Mouse (Mus musculus): ENCODE data around the gene Nkiras2.
A peak's percentile ranks its signal among the peaks of the same experiment; 100 is the strongest.
"Not testable (repeated sequence)": the region's sequence is repeated elsewhere in the genome, so short reads cannot be mapped to it uniquely, and the experiment has no call there.

The Nkiras2 gene

GRCm38 (mm10) chr11:100601372-100601771 lies 17.7 kb upstream of the Nkiras2 start:
- no peak for DNase-seq (ENCODE audit: low spot score)

- DNase-seq (ENCODE audit: low spot score): no peak
Observed at GRCm38 (mm10) chr11:100603155-100603554, 15.9 kb upstream of the Nkiras2 start.

GRCm38 (mm10) chr11:100603813-100604212 lies 15.2 kb upstream of the Nkiras2 start:
- DNase-seq (ENCODE audit: low spot score): no peak

DNA sequence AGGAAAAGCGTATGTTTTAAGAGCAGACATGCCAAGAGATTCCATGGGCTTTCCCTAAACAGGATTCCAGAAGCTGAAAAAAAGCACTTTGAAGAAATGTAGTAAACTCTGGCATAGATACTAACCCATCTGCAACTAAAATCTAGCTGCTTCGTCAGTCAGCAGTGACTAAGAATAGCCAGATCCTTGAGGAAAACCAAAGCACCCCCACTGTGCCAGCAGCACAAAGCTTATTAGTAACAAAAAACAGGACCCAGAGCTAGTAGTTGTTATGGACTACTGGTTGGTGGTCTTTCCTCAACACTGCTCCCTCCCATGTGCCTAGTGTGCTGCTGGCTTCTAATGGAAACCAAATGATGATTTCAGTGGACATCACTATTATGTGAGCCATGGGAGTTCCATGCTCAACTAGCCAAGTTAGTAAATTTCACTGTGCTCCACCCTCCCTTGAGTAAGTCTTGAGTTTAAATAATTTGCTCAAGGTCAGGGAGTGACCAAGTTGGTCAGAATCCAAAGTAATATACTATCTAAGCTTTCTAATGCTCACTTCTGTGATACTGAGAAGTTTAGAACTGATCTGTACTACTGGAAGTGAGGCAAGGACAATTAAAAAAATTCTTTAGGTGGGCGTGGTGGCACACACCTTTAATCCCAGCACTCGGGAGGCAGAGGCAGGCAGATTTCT lies 14.6 kb upstream of the Nkiras2 start:
- DNase-seq (ENCODE audit: low spot score): no peak

- no peak for DNase-seq (ENCODE audit: low spot score)
Observed at GRCm38 (mm10) chr11:100605451-100605850, 13.6 kb upstream of the Nkiras2 start.

- DNase-seq (ENCODE audit: low spot score): no peak
Observed at GRCm38 (mm10) chr11:100607121-100607520, 11.9 kb upstream of the Nkiras2 start.

DNA sequence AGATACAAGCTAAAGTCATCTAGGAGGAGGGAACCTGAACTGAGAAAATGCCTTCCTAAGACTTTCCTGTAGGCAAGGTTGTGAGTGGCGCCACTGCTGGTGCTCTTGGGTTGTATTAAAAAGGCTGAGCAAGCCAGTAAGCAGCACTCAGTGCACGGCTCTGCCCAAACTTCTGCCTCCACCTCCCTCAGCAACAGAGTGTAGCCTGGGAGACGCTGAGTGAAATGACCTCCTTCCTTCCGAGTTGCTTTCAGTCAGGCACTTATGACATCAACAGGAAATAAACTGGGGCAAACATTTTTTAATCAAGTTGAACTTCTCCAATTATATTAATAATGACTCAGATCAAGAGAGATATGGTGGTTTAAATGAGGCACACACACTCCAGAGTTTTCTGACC lies 10.2 kb upstream of the Nkiras2 start:
- no peak for DNase-seq (ENCODE audit: low spot score)

DNA sequence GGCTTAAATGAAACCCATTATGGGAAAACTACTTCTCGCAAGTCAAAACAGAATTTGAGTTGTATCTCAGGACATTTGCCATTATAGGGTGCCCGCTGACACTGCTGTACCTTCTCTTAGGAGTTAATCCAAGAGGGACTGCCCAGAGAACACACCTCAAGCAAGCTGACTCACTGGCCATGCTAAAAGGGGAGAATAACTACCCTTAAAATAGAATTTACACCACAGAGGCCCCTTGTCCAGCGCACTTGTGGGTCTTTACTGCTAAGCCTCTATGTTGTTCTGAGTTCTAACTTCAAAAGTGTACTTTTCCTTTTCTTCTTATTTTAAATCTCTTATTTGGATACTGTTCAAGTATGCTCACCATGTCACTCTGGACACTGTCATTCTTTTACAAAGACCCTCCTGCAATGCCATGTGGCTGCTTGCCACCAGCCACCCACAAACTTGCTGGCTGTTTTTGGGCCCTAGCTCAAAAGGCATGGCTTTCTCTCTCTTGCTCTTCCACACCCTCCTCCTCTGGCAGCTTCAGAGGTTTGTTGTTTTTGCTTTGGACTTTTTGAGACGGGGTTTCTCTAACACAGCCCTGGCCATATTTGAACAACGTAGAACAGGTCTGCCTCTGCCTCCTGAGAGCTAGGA lies 9.6 kb upstream of the Nkiras2 start:
- no peak for DNase-seq (ENCODE audit: low spot score)

GRCm38 (mm10) chr11:100609997-100610680 lies 8.9 kb upstream of the Nkiras2 start:
- DNase-seq (ENCODE audit: low spot score): no peak

DNA sequence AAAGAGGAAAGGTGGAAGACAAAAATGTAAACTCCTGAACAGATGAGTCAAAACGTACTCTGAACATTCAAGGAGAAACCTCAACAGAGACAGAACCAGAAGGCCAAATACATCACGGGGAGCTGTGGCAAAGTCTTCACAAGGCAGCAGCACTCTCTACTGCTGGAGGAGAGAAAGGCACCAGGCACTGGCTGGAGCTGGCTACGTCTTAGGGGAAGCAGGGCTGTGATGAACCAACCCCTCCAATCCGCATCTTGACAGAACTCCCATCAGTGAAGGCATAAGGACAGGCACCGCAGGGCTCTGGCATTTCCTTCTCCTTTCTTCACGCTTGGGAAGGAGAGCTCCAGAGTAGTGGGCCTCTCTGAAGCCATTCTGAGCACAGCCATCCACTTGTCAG lies 7.4 kb upstream of the Nkiras2 start:
- no peak for DNase-seq (ENCODE audit: low spot score)

DNA sequence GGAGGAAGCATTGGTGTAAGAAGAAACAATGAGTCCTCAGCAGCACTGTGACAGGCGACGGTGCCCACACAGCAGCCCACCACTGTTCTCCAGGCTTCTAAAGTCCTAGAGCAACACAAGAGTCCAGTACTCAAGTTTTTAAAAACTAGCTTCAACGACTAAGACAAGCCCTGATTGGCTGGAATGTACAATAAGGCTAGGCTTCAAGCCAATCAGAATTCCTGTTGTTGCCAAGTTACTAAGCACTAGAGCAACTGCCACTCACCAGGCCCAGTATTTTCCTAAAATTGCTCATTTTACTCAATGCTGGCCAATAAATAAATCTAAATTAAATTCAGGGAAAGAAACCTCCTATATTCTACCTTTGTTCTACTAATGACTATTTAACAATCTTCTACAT lies 5.8 kb upstream of the Nkiras2 start:
- DNase-seq (ENCODE audit: low spot score): no peak

GRCm38 (mm10) chr11:100616332-100616731 lies 2.7 kb upstream of the Nkiras2 start:
- no peak for DNase-seq (ENCODE audit: low spot score)

DNA sequence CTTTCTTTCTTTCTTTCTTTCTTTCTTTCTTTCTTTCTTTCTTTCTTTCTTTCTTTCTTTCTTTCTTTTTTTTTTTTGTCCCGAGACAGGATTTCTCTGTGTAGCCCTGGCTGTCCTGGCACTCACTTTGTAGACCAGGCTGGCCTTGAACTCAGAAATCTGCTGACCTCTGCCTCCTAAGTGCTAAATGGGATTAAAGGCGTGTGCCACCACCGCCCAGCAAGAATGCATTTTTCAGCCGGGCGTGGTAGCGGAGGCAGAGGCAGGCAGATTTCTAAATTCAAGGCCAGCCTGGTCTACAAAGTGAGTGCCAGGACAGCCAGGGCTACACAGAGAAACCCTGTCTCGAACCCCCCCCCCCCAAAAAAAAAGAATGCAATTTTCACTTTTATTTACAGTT lies 2.2 kb upstream of the Nkiras2 start:
- not testable (repeated sequence) for DNase-seq (ENCODE audit: low spot score)

DNA sequence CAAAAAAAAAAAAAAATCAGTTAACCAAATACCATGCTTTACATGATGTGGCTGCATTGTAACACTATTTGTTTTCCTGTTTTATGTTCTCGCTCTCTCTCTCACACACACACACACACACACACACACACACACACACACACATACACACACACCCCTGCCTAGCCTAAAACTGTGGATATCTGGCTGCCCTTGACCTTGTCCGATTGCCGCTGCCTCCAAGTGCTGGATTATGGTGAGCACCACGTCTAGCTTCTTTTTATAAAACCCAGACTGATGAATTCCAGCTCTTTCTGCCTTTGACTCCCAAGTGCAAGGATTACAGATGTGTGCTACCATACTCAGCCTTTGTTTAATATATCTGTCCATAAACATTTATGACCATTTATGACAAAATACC lies 1.6 kb upstream of the Nkiras2 start:
- DNase-seq (ENCODE audit: low spot score): no peak

- peak; percentile 93 for DNase-seq (ENCODE audit: low spot score)
Observed at GRCm38 (mm10) chr11:100619485-100619975, 486 bp downstream of the Nkiras2 start.

DNA sequence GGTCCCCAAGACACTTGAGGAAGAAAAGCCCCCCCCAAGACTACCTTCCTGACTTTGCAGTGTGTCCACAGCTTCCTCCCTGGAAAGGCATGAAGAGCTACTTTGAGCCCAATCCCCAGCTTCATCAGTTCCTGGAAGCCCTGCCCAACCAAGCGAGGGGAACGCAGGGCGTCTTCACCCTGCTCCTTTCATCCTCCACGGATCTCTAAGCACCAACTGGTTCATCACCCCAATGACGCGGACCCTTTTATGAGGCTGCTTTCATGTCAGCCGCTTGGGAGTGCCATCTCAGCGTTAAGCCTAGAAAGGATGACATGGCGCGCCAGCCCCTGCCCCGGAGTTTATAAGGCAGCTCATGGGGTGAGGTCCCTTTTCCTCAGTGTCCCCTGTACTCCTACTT lies 938 bp downstream of the Nkiras2 start, which contains the start of gene Dnajc7:
TSS of gene Dnajc7 (minus strand) at position 187 of the 400 bp plus-strand sequence.
- DNase-seq (ENCODE audit: low spot score): no peak

DNA sequence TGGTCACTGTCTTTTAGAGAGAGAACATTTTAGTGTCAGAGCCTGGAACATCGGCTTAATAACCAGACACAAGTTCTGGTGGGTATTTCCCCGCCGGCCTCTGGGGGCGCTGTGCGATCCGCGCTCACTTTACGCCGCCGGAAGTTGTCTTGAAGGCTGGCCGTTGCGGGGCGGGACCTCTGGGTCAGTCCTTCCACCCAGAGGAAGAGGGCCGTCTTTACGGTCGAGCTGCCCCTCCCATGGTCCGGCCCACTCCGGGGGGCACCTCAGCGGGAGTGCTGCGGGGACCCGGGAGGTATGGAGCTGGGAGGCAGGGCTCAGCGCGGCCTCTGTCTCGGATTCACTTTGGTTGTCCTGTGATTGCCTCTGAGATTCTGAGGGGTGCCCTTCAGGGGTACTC lies 3.7 kb downstream of the Nkiras2 start:
- peak; percentile 96 for DNase-seq (ENCODE audit: low spot score)

DNA sequence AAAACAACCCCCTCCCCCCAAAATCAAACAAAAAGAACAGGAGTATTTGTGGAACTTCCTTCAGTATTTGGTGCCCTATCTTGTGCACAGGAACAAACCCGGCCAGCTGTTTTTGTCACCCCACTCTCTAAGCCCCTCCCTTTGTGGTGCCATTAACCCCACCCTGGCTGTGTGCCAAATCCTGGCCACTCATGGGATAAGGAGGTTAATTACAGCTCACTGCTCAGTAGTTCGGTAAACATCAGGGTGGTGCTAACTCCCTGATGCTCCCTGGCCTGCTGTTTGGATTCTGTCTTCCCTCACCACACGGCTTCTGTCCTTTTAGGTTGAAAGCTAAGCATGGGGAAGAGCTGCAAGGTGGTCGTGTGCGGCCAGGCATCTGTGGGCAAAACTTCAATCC lies 4.8 kb downstream of the Nkiras2 start:
- DNase-seq (ENCODE audit: low spot score): peak; percentile 76

DNA sequence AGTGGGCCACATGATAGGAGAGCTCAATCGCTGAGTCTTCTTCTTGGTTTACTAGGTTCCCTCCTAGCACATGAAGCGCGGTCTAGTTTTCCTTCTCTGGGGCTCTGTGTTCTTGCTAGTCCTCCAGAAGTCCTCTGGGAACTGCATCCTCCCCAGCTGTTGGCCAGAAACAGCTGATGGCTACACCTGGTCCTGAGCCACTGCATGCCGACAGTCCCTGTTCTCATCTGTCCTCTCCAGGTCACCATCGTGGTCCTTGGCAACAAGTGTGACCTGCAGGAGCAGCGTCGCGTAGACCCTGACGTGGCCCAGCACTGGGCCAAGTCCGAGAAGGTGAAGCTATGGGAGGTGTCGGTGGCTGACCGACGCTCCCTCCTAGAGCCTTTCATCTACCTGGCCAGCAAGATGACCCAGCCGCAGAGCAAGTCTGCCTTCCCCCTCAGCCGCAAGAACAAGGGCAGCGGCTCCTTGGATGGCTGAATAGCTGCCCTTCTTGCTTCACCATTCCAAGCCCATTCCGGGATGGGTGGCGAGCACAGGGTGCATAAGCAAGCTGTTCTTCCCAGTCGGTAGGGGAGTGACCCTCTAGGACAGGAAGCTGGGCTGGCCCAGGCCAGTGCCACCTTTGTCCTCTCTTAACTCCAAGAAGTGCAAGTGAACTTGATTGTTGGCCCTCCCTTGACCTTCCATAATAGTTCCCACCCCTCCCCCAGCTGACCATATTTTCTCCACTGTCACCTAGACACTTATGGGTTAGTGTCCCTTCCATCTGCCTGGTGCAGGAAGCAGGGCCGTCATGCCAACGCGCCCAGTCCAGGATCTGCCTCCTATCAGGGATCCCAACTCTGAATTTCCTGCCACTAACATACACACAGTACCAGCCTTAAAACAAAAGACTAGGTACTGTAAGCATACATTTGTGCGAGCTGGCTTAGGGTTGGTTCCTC lies 7.0 kb downstream of the Nkiras2 start:
- no peak for DNase-seq (ENCODE audit: low spot score)

DNA sequence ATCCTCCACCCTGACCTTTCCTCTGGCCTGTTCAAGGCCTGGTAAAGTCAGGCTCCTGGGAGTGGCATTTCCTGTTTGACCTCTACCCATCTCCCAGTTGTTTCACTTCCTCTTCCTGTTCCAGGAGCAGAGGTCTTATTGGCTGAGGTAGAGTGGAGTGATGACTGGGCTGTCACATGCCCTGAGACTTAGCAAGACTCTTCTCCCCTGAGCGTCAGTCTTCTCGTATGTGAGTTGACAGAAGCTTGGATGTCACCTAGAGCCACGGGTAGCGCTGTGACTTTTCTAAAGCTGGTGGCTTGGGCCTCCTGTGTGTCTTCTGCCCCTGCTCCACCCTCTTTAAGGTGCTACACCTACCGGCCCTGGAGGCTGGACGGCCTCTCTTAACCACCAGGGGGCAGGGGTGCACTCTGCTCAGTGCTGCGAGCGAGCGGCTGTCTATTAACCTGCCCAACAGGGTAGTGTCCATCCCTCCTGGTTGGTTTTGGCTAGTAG lies 7.7 kb downstream of the Nkiras2 start:
- peak; percentile 88 for DNase-seq (ENCODE audit: low spot score)

DNA sequence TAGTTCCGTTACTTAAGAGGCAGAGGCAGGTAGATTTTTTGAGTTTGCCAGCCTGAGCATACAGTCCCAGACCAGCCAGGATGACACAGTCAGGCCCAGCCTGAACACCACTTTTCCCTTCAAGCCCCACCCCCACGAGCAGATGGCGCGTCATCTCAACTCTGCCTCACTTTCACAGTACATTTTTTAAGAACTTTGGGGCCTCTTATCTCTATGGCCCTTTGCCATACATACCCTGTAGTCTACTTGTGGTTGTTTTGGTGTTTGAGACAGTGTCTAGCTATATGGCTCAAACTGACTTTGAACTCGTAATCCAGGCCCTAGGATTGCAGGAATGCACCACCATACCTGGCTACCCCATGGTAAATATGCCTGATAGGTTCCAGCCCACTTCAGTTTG lies 9.0 kb downstream of the Nkiras2 start:
- DNase-seq (ENCODE audit: low spot score): no peak

DNA sequence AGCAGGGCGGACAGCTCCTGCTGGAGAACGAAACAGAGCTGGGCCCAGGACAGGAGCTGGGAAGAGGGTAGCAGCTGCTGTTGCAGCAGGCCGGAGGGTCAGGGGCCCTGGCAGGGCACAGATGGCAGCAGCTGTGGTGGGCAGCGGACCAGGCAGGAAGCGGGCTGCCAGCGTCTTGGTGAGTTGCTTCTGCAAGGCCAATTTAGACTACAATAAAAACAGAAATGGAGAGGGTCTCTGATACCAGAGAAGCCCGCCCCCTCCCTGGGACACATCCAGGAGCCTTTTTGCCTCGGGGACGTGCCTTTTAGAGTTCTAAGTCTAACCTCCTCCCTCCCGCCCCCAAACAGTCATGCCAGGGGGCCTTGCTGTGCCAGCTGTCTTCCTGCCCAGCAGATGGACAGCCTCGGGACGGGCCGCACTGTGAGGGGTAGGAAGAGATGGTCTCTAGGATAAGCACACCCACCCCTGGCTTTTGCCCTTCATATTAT lies 9.9 kb downstream of the Nkiras2 start:
- no peak for DNase-seq (ENCODE audit: low spot score)
